Mouse (Mus musculus) ES-E14 (cell line): ENCODE data around the gene Rbmxl1. TPM values are rescaled to one million over a fixed set of nuclear protein-coding genes. Genes with fewer than 3 reads are reported as not detected.
A peak's percentile ranks its signal among the peaks of the same experiment; 100 is the strongest.
"Not testable (repeated sequence)": the region's sequence is repeated elsewhere in the genome, so short reads cannot be mapped to it uniquely, and the experiment has no call there.

Source experiments
- DNase-seq: peaks from one replicate; pipeline ENCODE4 v3.0.0-alpha.2; 2013; ENCODE audit warnings: low read depth, low spot score
- H3K27ac ChIP-seq: 2 replicates; pipeline ENCODE4 v1.5.1; 2012; ENCODE audit warnings: low read depth, mild to moderate bottlenecking, low read length, moderate library complexity, mixed read lengths; ENCODE audit not compliant: poor library complexity, insufficient read depth, severe bottlenecking
- H3K36me3 ChIP-seq: 2 replicates; pipeline ENCODE4 v1.6.1; 2012; ENCODE audit warnings: mild to moderate bottlenecking, low read length, moderate library complexity, mixed read lengths; ENCODE audit not compliant: control insufficient read depth, poor library complexity, insufficient read depth, severe bottlenecking
- H3K4me1 ChIP-seq, 2 experiments: fragments of 150-350 bp in 1 of 2; sonication (generic) in 1 of 2; 2 replicates each; pipeline ENCODE4 v1.6.1; 2012; ENCODE audit warnings: low read length in 2 of 2, mild to moderate bottlenecking in 1 of 2, mixed read lengths in 1 of 2; ENCODE audit not compliant: control insufficient read depth in 2 of 2, insufficient read depth in 2 of 2, poor library complexity in 1 of 2
- H3K4me3 ChIP-seq, 2 experiments: fragments of 150-350 bp in 1 of 2; sonication (generic) in 1 of 2; 2 replicates each; pipeline ENCODE4 v1.5.1; 2012; ENCODE audit warnings: low read length in 2 of 2, low read depth in 1 of 2, mild to moderate bottlenecking in 1 of 2, mixed read lengths in 1 of 2; ENCODE audit not compliant: insufficient read depth in 1 of 2, poor library complexity in 1 of 2, severe bottlenecking in 1 of 2
- H3K9ac ChIP-seq: 2 replicates; pipeline ENCODE4 v1.6.1; 2012; ENCODE audit warnings: low read depth, mild to moderate bottlenecking, low read length, mixed read lengths; ENCODE audit not compliant: poor library complexity, insufficient read depth, severe bottlenecking
- H3K9me3 ChIP-seq: fragments of 150-350 bp; sonication (generic); 2 replicates; pipeline ENCODE4 v1.6.1; 2012; ENCODE audit warnings: low read depth, mild to moderate bottlenecking, low read length; ENCODE audit not compliant: control insufficient read depth, insufficient read depth
- CHD2 ChIP-seq: IDR thresholded peaks from 2 replicates; pipeline ENCODE4 v1.6.1; 2014; ENCODE audit warnings: mild to moderate bottlenecking, low read depth, low read length, inconsistent platforms
- HCFC1 ChIP-seq: IDR thresholded peaks from 2 replicates; pipeline ENCODE4 v1.6.1; 2012; ENCODE audit warnings: low read length, inconsistent platforms, borderline replicate concordance; ENCODE audit not compliant: insufficient read depth
- MAFK ChIP-seq: IDR thresholded peaks from 2 replicates; pipeline ENCODE4 v1.6.1; 2014; ENCODE audit warnings: mild to moderate bottlenecking, low read depth, low read length, inconsistent platforms; ENCODE audit not compliant: insufficient read depth
- ZC3H11A ChIP-seq: IDR thresholded peaks from 2 replicates; pipeline ENCODE4 v1.6.1; 2012; ENCODE audit warnings: low read depth, mild to moderate bottlenecking, inconsistent platforms, low read length, borderline replicate concordance
- ZNF384 ChIP-seq: IDR thresholded peaks from 2 replicates; pipeline ENCODE4 v1.6.1; 2012; ENCODE audit warnings: low read depth, low read length, inconsistent platforms
- in situ Hi-C, 2 experiments: fragments of 600-800 bp; cut with MboI; formaldehyde crosslinking; loops; one replicate each; pipeline ENCODE4 v1.15.1; 2025; ENCODE audit warnings: low sequenced_read_pairs in 2 of 2, inconsistent platforms in 1 of 2; ENCODE audit not compliant: unreplicated experiment in 2 of 2
- total RNA-seq: library from RNA; depleted of rRNA; stranded (reverse); fragments of 300-350 nt; gene quantifications from 2 replicates; pipeline ENCODE4 v1.2.3, GENCODE M21; 2012

Rbmxl1 gene
- total RNA-seq, 1 experiment, result 124 TPM

- peak within 1 kb of the TSS; percentile 83 to 99 for H3K4me3 ChIP-seq
- DNase-seq, result peak; percentile 75
Measured at GRCm38 (mm10) chr8:78509273-78510031, 754 bp upstream of the Rbmxl1 start, which contains the start of gene Slc10a7. Gene Slc10a7, plus strand, starts transcription at chr8:78509346.

GRCm38 (mm10) chr8:78507979-78508718, 549 bp downstream of the Rbmxl1 start:
- Histone ChIP-seq H3K27ac (peak overlapping the region; percentile 91), H3K4me1 (peaks cover 2 to 4% of the 10 kb centered on the region in 2 experiments; a peak in 2 of 4 replicates), H3K9ac (peak overlapping the region; percentile 95), H3K4me3 (peak overlapping the region; percentile 83 to 99), H3K9me3 (no peaks in the 10 kb centered on the region), H3K36me3 (peaks cover 8% of the 10 kb centered on the region)
- TF ChIP-seq ZNF384 (no peak), ZC3H11A (no peak), MAFK (no peak), CHD2 (no peak), HCFC1 (no peak)
- in situ Hi-C loops, result no loop called here
- DNase-seq, result no peak

More at GRCm38 (mm10) chr8:78509273-78510031, 754 bp upstream of the Rbmxl1 start, which contains the start of gene Slc10a7:
- H3K9me3 ChIP-seq, result no peaks in the 10 kb centered on the region
- TF ChIP-seq HCFC1 (no peak), MAFK (0 out of 2 replicates have a peak, but pooled peaks have one; percentile 0)
- in situ Hi-C loops, result no loop called here
- H3K9ac ChIP-seq, result peak within 1 kb of the TSS; percentile 95
- peak within 1 kb of the TSS; percentile 94 for H3K27ac ChIP-seq
- peaks cover 5% of the 10 kb centered on the region for H3K36me3 ChIP-seq
- H3K4me1 ChIP-seq, result peaks cover 6 to 13% of the 10 kb centered on the region in 2 experiments

GRCm38 (mm10) chr8:78502706-78503105, 6.0 kb downstream of the Rbmxl1 start:
- Histone ChIP-seq H3K36me3 (peaks cover 8% of the 10 kb centered on the region), H3K9me3 (no peaks in the 10 kb centered on the region), H3K4me3 (no peak overlapping the region), H3K4me1 (no peaks in the 10 kb centered on the region), H3K9ac (no peak overlapping the region), H3K27ac (no peak overlapping the region)
- in situ Hi-C loops, result no loop called here
- TF ChIP-seq CHD2 (no peak), ZC3H11A (no peak), MAFK (no peak), HCFC1 (no peak), ZNF384 (no peak)
- DNase-seq, result no peak

- H3K4me3 ChIP-seq, H3K27ac ChIP-seq, DNase-seq, H3K4me1 ChIP-seq, H3K36me3 ChIP-seq, H3K9me3 ChIP-seq, H3K9ac ChIP-seq, in situ Hi-C loops: not testable (repeated sequence)
- TF ChIP-seq MAFK, result peak; percentile 52; the same call in 1 of the 2 replicates
Measured at GRCm38 (mm10) chr8:78496273-78496672, 12.4 kb downstream of the Rbmxl1 start.
